Mouse (Mus musculus): ENCODE results near the gene Zmynd10.

DNA sequence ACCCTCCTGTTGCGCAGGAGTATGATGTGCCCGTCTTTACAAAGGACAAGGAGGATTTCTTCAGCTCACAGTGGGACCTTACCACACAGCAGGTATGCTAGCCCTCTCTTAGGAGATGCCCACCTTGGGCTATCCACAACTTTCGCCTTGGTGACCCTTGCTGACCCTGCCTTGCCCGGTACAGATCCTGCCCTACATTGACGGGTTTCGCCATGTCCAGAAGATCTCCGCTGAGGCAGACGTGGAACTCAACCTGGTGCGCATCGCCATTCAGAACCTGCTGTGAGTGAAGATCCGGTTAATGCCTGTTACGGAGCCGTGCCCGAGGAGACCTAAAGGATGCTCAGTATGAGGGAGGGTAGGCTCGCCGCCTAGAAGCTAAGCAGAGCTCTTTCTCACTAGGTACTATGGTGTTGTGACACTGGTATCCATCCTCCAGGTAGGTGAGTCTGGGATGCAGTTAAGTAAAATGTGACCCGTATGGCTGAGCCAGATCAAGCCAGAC lies 2.9 kb upstream of the Zmynd10 start:
- TF ChIP-seq CTCF (IDR thresholded peaks at IDR 0.05; ENCODE audit: control insufficient read depth, insufficient read depth, insufficient read length) (no peak), CEBPB (IDR thresholded peaks at IDR 0.05; ENCODE audit: low read depth) (no peak), MYOD1 (IDR thresholded peaks at IDR 0.05; ENCODE audit: control insufficient read depth, insufficient read length, low read depth) (no peak)

Measured in C2C12 (cell line).